Mouse (Mus musculus): Measurements from ENCODE around the gene Cyld.

GRCm38 (mm10) chr8:88648322-88648721 lies 48.5 kb upstream of the Cyld start:
- TF ChIP-seq CTCF (IDR thresholded peaks at IDR 0.05; ENCODE audit: extremely low read depth, insufficient read depth, low read length) (no peak), POLR2A (IDR thresholded peaks at IDR 0.05; ENCODE audit: extremely low read depth, insufficient read depth, low read length) (no peak)

Data from cortical plate, adult 2 months (tissue).